Mouse (Mus musculus): Measurements from ENCODE around the gene Gpc6. TPM values are rescaled to one million over a fixed set of nuclear protein-coding genes. Genes with fewer than 3 reads are reported as not detected.

Gene Gpc6
- polyA plus RNA-seq, 1 experiment from 2014 or later, result 31.2 TPM

DNA sequence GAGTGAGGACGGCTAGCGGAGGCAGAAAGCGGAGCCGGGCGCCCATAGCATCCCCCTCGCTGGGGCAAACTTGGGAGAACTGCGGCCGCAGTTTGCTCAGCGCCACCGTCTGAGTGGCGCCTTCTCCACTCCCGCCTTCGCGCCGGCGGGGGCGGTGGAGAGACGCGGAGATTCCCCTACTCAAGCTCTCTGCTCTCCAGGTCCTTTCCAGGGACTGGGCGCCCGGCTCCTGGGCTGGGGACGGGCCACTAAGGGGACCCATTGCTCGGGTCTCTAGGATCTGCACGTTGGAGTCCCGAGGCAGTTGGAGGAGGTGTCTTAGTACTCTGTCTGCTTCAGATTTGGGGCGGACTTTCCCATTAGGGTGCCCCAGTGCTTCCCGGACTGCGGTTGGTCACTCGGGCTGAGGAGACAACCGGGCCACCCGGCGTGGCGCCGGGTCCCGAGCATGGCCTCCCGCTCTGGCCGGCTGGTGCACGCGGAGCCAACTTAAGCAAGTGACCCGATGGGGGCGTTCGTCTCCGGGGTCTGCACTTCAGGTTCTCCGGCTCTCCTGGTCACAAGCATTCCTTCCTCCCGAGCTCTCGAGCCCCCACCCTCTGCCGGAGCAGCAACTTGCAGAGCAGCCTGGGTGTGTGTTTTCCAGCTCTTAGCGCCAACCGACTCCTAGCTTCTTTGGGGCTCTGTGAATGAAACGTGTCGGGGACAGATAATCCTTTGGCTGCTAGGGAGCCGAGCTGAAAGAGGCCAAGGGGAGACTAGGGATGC lies 1.5 kb downstream of the Gpc6 start:
- peak overlapping the region; percentile 87 for H3K4me3 ChIP-seq (ENCODE audit: low read depth, low read length)
- H3K9ac ChIP-seq (ENCODE audit: low read length), result peak overlapping the region; percentile 94
- H3K4me1 ChIP-seq (ENCODE audit: control insufficient read depth, insufficient read depth, low read length), result peaks cover 2% of the 10 kb centered on the region; the same call in 1 of the 2 replicates
- peak overlapping the region; percentile 91 for H3K27ac ChIP-seq (ENCODE audit: low read depth, low read length)
- ATAC-seq (ENCODE audit: insufficient read depth, low FRiP score, low TSS enrichment), result peak; percentile 77
- WGBS, result under 1% methylated on average over 52 of the region's 52 CpGs
- DNase-seq (ENCODE audit: low spot score), result peak; percentile 89
- H3K27me3 ChIP-seq (ENCODE audit: control insufficient read depth, insufficient read depth, low read length), result no peaks in the 10 kb centered on the region
- no peaks in the 10 kb centered on the region for H3K9me3 ChIP-seq (ENCODE audit: control insufficient read depth, low read length)
- no peaks in the 10 kb centered on the region for H3K36me3 ChIP-seq (ENCODE audit: control insufficient read depth, insufficient read depth, low read length)
- H3K4me2 ChIP-seq (ENCODE audit: low read depth), result peak overlapping the region; percentile 85

- no peaks in the 10 kb centered on the region for H3K27me3 ChIP-seq (ENCODE audit: control insufficient read depth, insufficient read depth, low read length)
- peak overlapping the region; percentile 94 for H3K9ac ChIP-seq (ENCODE audit: low read length)
- peak overlapping the region; percentile 91 for H3K27ac ChIP-seq (ENCODE audit: low read depth, low read length)
- peaks cover 2% of the 10 kb centered on the region; the same call in 1 of the 2 replicates for H3K4me1 ChIP-seq (ENCODE audit: control insufficient read depth, insufficient read depth, low read length)
- H3K9me3 ChIP-seq (ENCODE audit: control insufficient read depth, low read length), result no peaks in the 10 kb centered on the region
- H3K4me2 ChIP-seq (ENCODE audit: low read depth), result peak overlapping the region; percentile 85
- DNase-seq (ENCODE audit: low spot score), result peak; percentile 45
- ATAC-seq (ENCODE audit: insufficient read depth, low FRiP score, low TSS enrichment), result no peak
- H3K36me3 ChIP-seq (ENCODE audit: control insufficient read depth, insufficient read depth, low read length), result no peaks in the 10 kb centered on the region
- WGBS, result under 1% methylated on average over 21 of the region's 21 CpGs
- peak overlapping the region; percentile 87 for H3K4me3 ChIP-seq (ENCODE audit: low read depth, low read length)
These were observed 2.5 kb downstream of the Gpc6 start for GRCm38 (mm10) chr14:116927341-116928315.

DNA sequence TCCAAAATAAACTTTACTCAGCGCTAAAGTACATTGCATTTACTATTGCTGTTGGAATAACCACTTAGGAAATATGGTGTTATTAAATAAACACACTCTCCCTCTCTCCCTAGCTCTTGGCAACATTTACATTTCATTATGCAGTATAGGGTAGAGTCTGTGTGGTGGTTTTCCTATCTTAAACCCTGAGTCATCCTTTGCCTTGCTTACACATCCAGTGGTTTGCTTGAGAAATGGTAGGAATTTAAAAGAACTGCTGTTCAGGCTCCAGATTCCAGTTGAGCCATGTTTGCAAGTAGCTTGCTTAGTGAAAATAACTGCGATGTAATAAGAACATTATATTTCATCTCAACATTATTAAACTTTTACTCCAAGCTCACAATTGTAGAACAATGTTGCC lies 3.3 kb downstream of the Gpc6 start:
- Histone ChIP-seq H3K9me3 (ENCODE audit: control insufficient read depth, low read length) (no peaks in the 10 kb centered on the region), H3K36me3 (ENCODE audit: control insufficient read depth, insufficient read depth, low read length) (no peaks in the 10 kb centered on the region), H3K27ac (ENCODE audit: low read depth, low read length) (no peak overlapping the region), H3K4me2 (ENCODE audit: low read depth) (peak overlapping the region; percentile 85), H3K4me1 (ENCODE audit: control insufficient read depth, insufficient read depth, low read length) (peaks cover 2% of the 10 kb centered on the region; the same call in 1 of the 2 replicates), H3K4me3 (ENCODE audit: low read depth, low read length) (peak overlapping the region; percentile 87), H3K9ac (ENCODE audit: low read length) (no peak overlapping the region; the same call in 1 of the 2 replicates), H3K27me3 (ENCODE audit: control insufficient read depth, insufficient read depth, low read length) (no peaks in the 10 kb centered on the region)
- no peak for ATAC-seq (ENCODE audit: insufficient read depth, low FRiP score, low TSS enrichment)
- DNase-seq (ENCODE audit: low spot score), result no peak
- 47% methylated on average over 2 of the region's 2 CpGs for WGBS

GRCm38 (mm10) chr14:116928796-116929529 lies 3.8 kb downstream of the Gpc6 start:
- Histone ChIP-seq H3K9me3 (ENCODE audit: control insufficient read depth, low read length) (no peaks in the 10 kb centered on the region), H3K9ac (ENCODE audit: low read length) (no peak overlapping the region), H3K36me3 (ENCODE audit: control insufficient read depth, insufficient read depth, low read length) (no peaks in the 10 kb centered on the region), H3K4me2 (ENCODE audit: low read depth) (peak overlapping the region; percentile 85), H3K27me3 (ENCODE audit: control insufficient read depth, insufficient read depth, low read length) (no peaks in the 10 kb centered on the region), H3K27ac (ENCODE audit: low read depth, low read length) (no peak overlapping the region), H3K4me1 (ENCODE audit: control insufficient read depth, insufficient read depth, low read length) (peaks cover 2% of the 10 kb centered on the region; the same call in 1 of the 2 replicates), H3K4me3 (ENCODE audit: low read depth, low read length) (peak overlapping the region; percentile 87; the same call in 1 of the 2 replicates)
- 39% methylated on average over 7 of the region's 7 CpGs for WGBS
- DNase-seq (ENCODE audit: low spot score), result no peak
- no peak for ATAC-seq (ENCODE audit: insufficient read depth, low FRiP score, low TSS enrichment)

DNA sequence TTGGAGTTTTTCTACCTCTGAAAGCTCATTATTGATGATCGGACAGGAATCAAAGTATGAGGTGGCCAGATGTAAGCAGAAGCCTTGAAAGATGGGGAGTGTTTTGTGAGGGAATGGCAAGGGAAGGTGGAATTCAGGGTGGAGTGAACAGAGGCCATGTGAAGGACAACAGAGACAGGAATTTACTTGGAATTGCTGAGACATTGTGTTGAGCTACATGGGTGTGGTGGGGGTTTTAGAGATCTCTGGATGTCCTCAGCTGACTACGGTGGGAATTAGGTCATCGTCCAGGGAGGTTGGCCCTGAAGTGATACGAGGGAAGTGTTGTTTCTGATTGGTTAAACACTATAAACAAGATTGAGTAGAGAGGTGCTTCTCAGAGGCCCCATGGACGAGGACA lies 8.7 kb downstream of the Gpc6 start:
- DNase-seq (ENCODE audit: low spot score) (no peak), ATAC-seq (ENCODE audit: insufficient read depth, low FRiP score, low TSS enrichment) (no peak)
- Histone ChIP-seq H3K9me3 (ENCODE audit: control insufficient read depth, low read length) (no peaks in the 10 kb centered on the region), H3K4me3 (ENCODE audit: low read depth, low read length) (no peak overlapping the region), H3K36me3 (ENCODE audit: control insufficient read depth, insufficient read depth, low read length) (no peaks in the 10 kb centered on the region), H3K4me2 (ENCODE audit: low read depth) (no peak overlapping the region), H3K4me1 (ENCODE audit: control insufficient read depth, insufficient read depth, low read length) (no peaks in the 10 kb centered on the region; the same call in 1 of the 2 replicates), H3K27ac (ENCODE audit: low read depth, low read length) (no peak overlapping the region), H3K27me3 (ENCODE audit: control insufficient read depth, insufficient read depth, low read length) (no peaks in the 10 kb centered on the region), H3K9ac (ENCODE audit: low read length) (no peak overlapping the region)
- WGBS, result 79% methylated on average over 5 of the region's 5 CpGs

- ATAC-seq (ENCODE audit: insufficient read depth, low FRiP score, low TSS enrichment) (no peak), DNase-seq (ENCODE audit: low spot score) (no peak)
- Histone ChIP-seq H3K4me2 (ENCODE audit: low read depth) (no peak overlapping the region), H3K27ac (ENCODE audit: low read depth, low read length) (no peak overlapping the region), H3K9ac (ENCODE audit: low read length) (no peak overlapping the region), H3K4me3 (ENCODE audit: low read depth, low read length) (no peak overlapping the region), H3K27me3 (ENCODE audit: control insufficient read depth, insufficient read depth, low read length) (no peaks in the 10 kb centered on the region), H3K4me1 (ENCODE audit: control insufficient read depth, insufficient read depth, low read length) (no peaks in the 10 kb centered on the region), H3K36me3 (ENCODE audit: control insufficient read depth, insufficient read depth, low read length) (no peaks in the 10 kb centered on the region), H3K9me3 (ENCODE audit: control insufficient read depth, low read length) (no peaks in the 10 kb centered on the region)
- 77% methylated on average over 14 of the region's 14 CpGs for WGBS
These were observed 12.9 kb downstream of the Gpc6 start for GRCm38 (mm10) chr14:116937910-116938560.

DNA sequence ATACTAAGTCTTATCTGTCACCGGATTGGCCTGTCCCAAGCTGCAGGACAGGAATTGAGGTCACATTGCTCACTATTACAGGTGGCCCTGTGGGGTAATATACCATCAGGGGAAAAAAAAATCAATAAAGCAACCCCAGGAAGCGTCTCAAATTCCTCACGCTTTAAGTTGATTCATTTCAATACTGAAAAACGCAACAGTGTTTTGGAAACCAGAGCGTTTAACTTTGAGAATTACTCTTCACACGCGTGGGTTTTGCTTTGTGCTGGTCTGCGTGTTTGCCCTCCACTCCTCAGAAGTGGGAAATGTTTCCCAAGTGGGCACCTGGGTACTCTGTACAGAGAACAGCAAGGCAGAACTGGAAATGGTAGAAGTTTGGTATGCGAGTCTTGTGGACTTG lies 13.6 kb downstream of the Gpc6 start:
- H3K27me3 ChIP-seq (ENCODE audit: control insufficient read depth, insufficient read depth, low read length), result no peaks in the 10 kb centered on the region
- ATAC-seq (ENCODE audit: insufficient read depth, low FRiP score, low TSS enrichment) (no peak), DNase-seq (ENCODE audit: low spot score) (no peak)
- H3K4me2 ChIP-seq (ENCODE audit: low read depth), result no peak overlapping the region
- WGBS, result 83% methylated on average over 9 of the region's 9 CpGs
- no peak overlapping the region for H3K4me3 ChIP-seq (ENCODE audit: low read depth, low read length)
- no peak overlapping the region for H3K27ac ChIP-seq (ENCODE audit: low read depth, low read length)
- H3K4me1 ChIP-seq (ENCODE audit: control insufficient read depth, insufficient read depth, low read length), result no peaks in the 10 kb centered on the region
- H3K36me3 ChIP-seq (ENCODE audit: control insufficient read depth, insufficient read depth, low read length), result no peaks in the 10 kb centered on the region
- H3K9me3 ChIP-seq (ENCODE audit: control insufficient read depth, low read length), result no peaks in the 10 kb centered on the region
- no peak overlapping the region for H3K9ac ChIP-seq (ENCODE audit: low read length)

DNA sequence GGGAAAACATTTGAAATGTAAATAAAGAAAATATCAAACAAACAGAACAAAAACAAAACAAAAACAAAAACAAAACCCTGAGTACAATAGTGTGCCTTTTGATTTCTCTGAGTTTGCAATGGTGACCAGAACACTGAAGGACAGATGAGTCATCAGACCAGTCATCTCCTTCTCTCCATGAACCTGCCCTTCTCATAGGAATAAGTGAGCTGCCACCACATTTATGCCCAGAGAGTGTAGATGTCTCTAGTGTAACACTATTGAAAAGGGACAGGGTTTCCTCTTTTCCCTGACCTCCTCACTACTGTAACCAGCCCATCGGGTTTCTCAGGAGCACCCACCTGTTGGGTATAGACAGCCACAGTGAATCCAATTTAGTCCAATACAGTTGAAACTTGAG lies 14.4 kb downstream of the Gpc6 start:
- Histone ChIP-seq H3K4me2 (ENCODE audit: low read depth) (no peak overlapping the region), H3K4me3 (ENCODE audit: low read depth, low read length) (no peak overlapping the region), H3K27ac (ENCODE audit: low read depth, low read length) (no peak overlapping the region), H3K4me1 (ENCODE audit: control insufficient read depth, insufficient read depth, low read length) (no peaks in the 10 kb centered on the region), H3K27me3 (ENCODE audit: control insufficient read depth, insufficient read depth, low read length) (no peaks in the 10 kb centered on the region), H3K36me3 (ENCODE audit: control insufficient read depth, insufficient read depth, low read length) (no peaks in the 10 kb centered on the region), H3K9ac (ENCODE audit: low read length) (no peak overlapping the region), H3K9me3 (ENCODE audit: control insufficient read depth, low read length) (no peaks in the 10 kb centered on the region)
- 82% methylated on average over 1 of the region's 1 CpGs for WGBS
- DNase-seq (ENCODE audit: low spot score), result no peak
- ATAC-seq (ENCODE audit: insufficient read depth, low FRiP score, low TSS enrichment), result no peak
